Mouse (Mus musculus): ENCODE measurements around the gene Gcnt2. TPM values are rescaled to one million over a fixed set of nuclear protein-coding genes. Genes with fewer than 3 reads are reported as not detected.
"Not testable (repeated sequence)": the region's sequence is repeated elsewhere in the genome, so short reads cannot be mapped to it uniquely, and the experiment has no call there.

Gcnt2 gene
- total RNA-seq, 2 experiments from 2014 or later: 13.9 to 14.1 TPM

GRCm38 (mm10) chr13:40987608-40988303 lies 128.2 kb downstream of the Gcnt2 start:
- DNase-seq (ENCODE audit: low spot score in 2 of 2): not testable (repeated sequence)

DNA sequence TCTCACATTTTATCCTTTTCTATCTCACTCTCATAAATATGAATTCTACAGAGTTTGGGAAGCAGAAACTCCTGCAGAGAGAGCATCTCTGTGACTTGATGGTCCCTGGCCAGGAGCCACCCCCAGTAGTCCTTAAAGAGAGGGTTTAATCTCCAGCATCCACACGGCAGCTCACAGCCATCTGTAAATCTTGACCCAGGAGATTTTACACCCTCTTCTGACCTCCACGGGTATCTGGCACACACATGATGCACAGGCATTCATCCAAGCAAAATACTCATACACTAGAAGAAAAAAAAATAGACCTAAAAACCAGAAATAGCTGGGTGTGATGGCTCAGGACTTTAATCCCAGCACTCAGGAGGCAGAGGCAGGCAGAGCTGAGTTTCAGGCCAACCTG lies 128.9 kb downstream of the Gcnt2 start:
- no peak for DNase-seq (ENCODE audit: low spot score in 2 of 2)

- no peak for DNase-seq (ENCODE audit: low spot score in 2 of 2)
Observed at GRCm38 (mm10) chr13:40994487-40995263, 135.1 kb downstream of the Gcnt2 start.

DNA sequence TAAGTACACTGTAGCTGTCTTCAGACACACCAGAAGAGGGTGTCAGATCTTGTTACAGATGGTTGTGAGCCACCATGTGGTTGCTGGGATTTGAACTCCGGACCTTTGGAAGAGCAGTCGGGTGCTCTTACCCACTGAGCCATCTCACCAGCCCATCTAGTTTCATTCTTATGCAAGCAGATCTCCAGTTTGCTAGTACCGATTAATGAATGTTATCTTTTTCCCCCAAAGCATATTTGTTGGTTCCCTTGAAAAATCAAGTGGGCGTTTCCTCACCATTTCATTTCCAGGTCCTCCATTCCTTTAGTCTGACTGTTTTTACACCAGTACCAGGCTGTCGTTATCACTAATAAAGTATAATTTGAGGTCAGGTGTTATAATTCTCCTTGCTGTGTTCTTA lies 139.0 kb downstream of the Gcnt2 start:
- DNase-seq (ENCODE audit: low spot score in 2 of 2): not testable (repeated sequence)

DNA sequence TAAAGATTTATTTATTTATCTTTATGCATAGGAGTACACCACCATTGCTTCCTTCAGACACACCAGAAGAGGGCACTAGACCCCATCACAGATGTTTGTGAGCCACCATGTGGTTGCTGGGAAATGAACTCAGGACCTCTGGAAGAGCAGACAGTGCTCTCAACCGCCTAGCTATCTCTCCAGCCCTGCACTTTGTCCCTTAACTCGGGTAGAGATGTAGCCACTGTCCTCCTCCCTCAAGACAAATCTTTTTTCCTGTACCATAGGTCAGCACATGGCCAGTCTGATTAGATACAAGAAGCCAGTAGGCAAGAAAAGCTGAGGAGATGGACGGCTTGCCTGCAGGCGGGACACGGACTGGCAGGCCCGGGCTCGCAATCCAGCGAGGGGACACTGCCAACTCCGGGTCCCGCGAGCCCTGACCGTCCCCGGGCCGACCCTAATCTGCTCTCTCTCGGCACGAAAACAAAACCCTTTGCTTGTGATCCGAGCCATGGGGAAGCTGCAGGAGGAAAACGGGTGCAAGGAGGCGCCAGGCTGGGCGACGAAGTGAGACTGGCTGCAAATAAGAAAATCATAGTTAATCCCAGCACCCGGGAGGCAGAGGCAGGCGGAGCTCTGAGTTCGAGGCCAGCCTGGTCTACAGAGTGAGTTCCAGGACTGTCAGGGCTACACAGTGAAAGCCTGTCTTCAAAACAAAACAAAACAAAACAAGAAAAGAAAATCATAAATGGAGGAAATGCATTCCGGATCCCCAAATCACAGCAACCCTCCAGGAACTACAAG lies 140.8 kb downstream of the Gcnt2 start:
- peak; percentile 41 to 58 for DNase-seq (ENCODE audit: low spot score in 2 of 2)

- peak; percentile 94 to 96 for DNase-seq (ENCODE audit: low spot score in 2 of 2)
Observed at GRCm38 (mm10) chr13:41000926-41001639, 141.5 kb downstream of the Gcnt2 start, which contains the start of gene Pak1ip1. Gene Pak1ip1, plus strand, starts transcription at chr13:41001023.

- no peak for DNase-seq (ENCODE audit: low spot score in 2 of 2)
Observed at GRCm38 (mm10) chr13:41002001-41002400, 142.4 kb downstream of the Gcnt2 start.

DNA sequence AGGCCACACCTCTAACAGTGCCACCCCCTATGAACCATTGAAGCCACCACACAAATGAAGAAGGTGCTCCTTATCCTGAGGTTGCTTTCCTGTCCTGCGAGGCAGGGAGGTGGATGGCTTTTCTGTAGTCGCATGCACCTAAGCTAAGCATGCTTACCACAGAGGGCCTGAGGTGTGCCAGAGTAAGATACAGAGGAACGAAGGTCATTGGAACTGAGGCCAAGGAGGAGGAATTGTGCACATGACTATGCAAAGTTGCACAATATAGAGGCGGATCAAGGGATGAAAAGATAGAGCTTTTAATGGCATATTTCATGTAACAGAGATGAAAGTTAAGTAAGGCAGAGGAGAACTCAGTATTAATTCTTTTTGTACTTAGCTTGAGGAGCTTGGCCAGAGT lies 146.7 kb downstream of the Gcnt2 start:
- no peak for DNase-seq (ENCODE audit: low spot score in 2 of 2)

DNA sequence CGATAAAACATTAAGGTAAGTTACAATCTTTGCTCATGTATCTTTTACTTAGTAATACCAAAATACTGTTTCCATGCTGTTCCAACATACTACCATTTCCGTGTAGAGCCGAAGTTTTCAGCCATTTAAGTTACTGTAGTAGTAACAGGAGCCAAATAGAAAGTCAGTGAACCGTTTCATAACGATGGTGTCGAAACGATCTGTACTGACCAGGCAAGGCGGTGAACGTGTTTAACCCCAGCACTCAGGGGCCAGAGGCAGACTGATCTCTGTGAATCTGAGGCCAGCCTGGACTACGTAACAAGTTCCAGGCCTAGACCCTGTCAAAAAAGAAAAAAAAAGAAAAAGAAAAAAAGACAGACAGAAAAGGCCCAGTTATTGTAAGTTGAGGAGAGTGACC lies 148.7 kb downstream of the Gcnt2 start:
- DNase-seq (ENCODE audit: low spot score in 2 of 2): no peak

- no peak for DNase-seq (ENCODE audit: low spot score in 2 of 2)
Observed at GRCm38 (mm10) chr13:41008946-41009345, 149.4 kb downstream of the Gcnt2 start.

Small RNA genes within 50 kb of the gene (microRNA-seq; reads per million reads assigned to microRNA genes)
- 0 reads per million in 2 experiments for gene Mir5124a

Other genes starting within 250 kb of the Gcnt2 start
- gene Tfap2a, start 121.4 kb upstream of the Gcnt2 start, total RNA-seq (2021): under 1 TPM; 0.41 to 0.52 TPM
- 10 to 100 TPM; 35.4 to 38.1 TPM for gene Pak1ip1, start 141.3 kb downstream of the Gcnt2 start, total RNA-seq (2021)
- gene Tmem14c, start 156.5 kb downstream of the Gcnt2 start, total RNA-seq (2021): 10 to 100 TPM; 70.1 to 70.4 TPM
- under 1 TPM; 0.76 to 0.90 TPM for gene Mak, start 220.0 kb downstream of the Gcnt2 start, total RNA-seq (2021)